Mouse (Mus musculus): ENCODE results near the gene Uhrf1bp1. TPM values are rescaled to one million over a fixed set of nuclear protein-coding genes. Genes with fewer than 3 reads are reported as not detected.

Uhrf1bp1 gene
- polyA plus RNA-seq, 1 experiment, result 16.4 TPM

DNA sequence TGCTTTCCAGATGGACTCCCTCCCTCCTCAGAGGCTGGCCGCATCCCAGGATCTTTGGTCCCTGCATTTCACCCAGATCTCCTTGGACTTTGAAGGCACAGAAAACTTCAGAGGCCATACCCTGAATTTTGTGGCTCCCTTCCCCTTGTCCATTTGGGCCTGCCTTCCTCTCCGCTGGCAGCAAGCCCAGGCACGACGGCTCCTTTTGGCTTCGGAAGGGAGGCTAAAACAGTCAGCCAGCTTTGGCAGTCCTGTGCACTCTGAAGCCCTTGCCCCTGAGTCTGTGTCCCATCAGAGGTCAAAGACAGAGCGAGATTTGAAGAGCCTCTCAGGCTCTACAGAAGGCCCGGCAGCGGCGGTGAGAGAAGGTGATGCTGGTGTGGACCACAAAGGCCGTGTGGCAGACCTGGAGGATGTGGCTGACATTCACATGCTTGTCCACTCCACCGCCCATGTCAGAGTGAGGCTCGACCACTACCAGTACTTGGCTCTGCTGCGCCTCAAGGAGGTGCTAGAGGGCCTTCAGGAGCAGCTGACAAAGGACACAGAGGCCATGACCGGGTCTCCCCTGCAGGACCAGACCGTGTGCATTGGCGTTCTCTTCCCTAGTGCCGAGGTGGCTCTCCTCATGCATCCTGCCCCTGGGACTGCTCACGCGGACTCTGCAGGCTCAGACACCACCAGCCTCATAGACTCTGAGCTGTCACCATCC is 30.4 kb downstream of the Uhrf1bp1 start:
- Histone ChIP-seq H3K79me2 (ENCODE audit: control insufficient read depth, insufficient read depth) (no peaks in the 10 kb centered on the region), H3K27me3 (ENCODE audit: control insufficient read depth, insufficient read depth, insufficient read length) (no peaks in the 10 kb centered on the region), H3K36me3 (ENCODE audit: control insufficient read depth, insufficient read depth) (peaks cover 20% of the 10 kb centered on the region), H3ac (ENCODE audit: control insufficient read depth, insufficient read length) (no peak overlapping the region), H3K4me3 (no peak overlapping the region), H3K4me2 (ENCODE audit: low read depth) (no peak overlapping the region)
- TF ChIP-seq REST (IDR thresholded peaks at IDR 0.05; ENCODE audit: insufficient read depth, insufficient read length) (no peak), POLR2AphosphoS2 (IDR thresholded peaks at IDR 0.05; ENCODE audit: insufficient read length, low read depth) (no peak), CEBPB (IDR thresholded peaks at IDR 0.05; ENCODE audit: insufficient read depth, poor library complexity, severe bottlenecking) (no peak), E2F4 (IDR thresholded peaks at IDR 0.05; ENCODE audit: insufficient read depth) (no peak), SRF (IDR thresholded peaks at IDR 0.05; ENCODE audit: control insufficient read depth, insufficient read length, low read depth) (no peak), TCF12 (IDR thresholded peaks at IDR 0.05; ENCODE audit: insufficient read depth, poor library complexity, severe bottlenecking) (no peak), USF1 (IDR thresholded peaks at IDR 0.05; ENCODE audit: low read depth) (no peak)

DNA sequence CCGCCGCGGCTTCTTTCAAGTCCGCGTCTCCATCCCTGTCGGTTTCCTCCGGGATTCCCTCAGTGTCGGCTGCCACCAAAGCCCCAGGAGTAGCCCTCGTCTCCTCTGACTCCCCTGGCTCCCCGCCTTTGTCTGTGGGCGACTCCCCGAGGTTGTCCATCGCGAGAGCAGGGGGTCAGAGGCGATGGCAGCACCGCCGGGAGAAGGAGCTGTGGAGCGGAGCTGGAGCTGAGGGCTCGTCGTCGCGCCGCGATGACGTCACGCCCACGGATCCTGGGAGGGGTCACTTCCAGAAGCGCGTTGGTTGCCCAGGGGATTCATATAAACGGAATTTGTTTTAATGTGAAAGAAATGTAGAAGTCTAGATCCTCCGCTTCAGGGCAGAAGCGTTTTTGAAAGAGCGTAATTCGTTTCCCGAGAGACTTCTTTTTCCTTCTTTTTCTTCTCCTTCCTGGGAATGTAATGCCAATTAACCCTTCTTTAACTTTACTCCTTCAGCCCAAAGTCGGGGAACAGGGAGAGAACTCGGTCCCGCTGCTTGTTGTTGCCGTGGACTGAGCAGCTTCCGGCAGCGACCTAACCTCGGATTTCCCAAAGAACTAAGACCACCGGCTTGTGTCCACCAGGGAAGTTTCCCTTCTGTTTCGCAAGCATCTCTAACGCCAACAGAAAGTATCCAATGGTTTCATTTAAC is 51.4 kb downstream of the Uhrf1bp1 start:
- Histone ChIP-seq H3K4me2 (ENCODE audit: low read depth) (peak overlapping the region; percentile 100), H3ac (ENCODE audit: control insufficient read depth, insufficient read length) (peak overlapping the region; percentile 38), H3K27me3 (ENCODE audit: control insufficient read depth, insufficient read depth, insufficient read length) (no peaks in the 10 kb centered on the region), H3K79me2 (ENCODE audit: control insufficient read depth, insufficient read depth) (peaks cover 20% of the 10 kb centered on the region), H3K4me3 (peak overlapping the region; percentile 73), H3K36me3 (ENCODE audit: control insufficient read depth, insufficient read depth) (peaks cover 9% of the 10 kb centered on the region)
- TF ChIP-seq MYOG (IDR thresholded peaks at IDR 0.05; ENCODE audit: control insufficient read depth in 1 of 3, insufficient read depth in 1 of 3, insufficient read length in 2 of 3, low read depth in 2 of 3) (no peak), TCF3 (IDR thresholded peaks at IDR 0.05; ENCODE audit: insufficient read length, low read depth) (no peak), E2F4 (IDR thresholded peaks at IDR 0.05; ENCODE audit: insufficient read depth) (no peak), POLR2AphosphoS2 (IDR thresholded peaks at IDR 0.05; ENCODE audit: insufficient read length, low read depth) (peak; percentile 88), SRF (IDR thresholded peaks at IDR 0.05; ENCODE audit: control insufficient read depth, insufficient read length, low read depth) (peak; percentile 77), USF1 (IDR thresholded peaks at IDR 0.05; ENCODE audit: low read depth) (no peak), MYOD1 (IDR thresholded peaks at IDR 0.05; ENCODE audit: control insufficient read depth in 1 of 3, insufficient read length in 2 of 3, low read depth in 2 of 3) (peak in 1 of 3 experiments; percentile 7), REST (IDR thresholded peaks at IDR 0.05; ENCODE audit: insufficient read depth, insufficient read length) (no peak), POLR2A (IDR thresholded peaks at IDR 0.05; ENCODE audit: insufficient read length, low read depth) (peak; percentile 88)

DNA sequence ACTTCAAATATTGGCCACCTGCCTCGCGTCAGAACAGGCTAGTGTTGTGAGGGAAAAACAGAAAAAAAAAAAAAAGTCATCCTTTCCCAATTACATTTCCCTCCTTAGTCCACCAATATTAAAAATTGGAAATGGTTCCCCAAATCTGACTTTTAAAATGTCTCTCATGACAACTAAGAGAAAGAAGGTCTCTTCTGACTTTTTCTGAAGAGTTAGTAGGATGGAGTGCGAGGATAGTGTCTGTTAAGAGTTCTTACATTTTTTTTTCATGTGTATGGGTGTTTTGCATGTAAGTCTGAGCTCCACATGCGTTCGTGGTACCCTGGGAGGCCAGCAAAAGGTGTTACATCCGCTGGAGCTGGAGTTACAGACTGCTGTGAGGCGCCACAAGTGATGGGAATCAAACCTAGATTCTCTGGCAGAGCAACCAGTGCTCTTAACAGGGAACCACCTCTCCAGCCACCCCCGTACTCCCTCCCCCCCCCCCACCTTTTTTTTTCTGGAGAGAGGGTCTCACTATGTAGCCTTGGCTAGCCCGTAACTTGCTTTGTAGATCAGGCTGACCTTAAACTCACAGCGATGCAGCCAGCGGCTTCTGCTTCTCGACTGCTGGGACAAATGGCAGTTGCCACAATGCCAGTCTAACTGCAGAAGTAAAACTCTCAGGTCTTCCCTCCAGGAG is 52.1 kb downstream of the Uhrf1bp1 start:
- H3K4me3 ChIP-seq, result peak overlapping the region; percentile 73
- no peaks in the 10 kb centered on the region for H3K27me3 ChIP-seq (ENCODE audit: control insufficient read depth, insufficient read depth, insufficient read length)
- peaks cover 4% of the 10 kb centered on the region for H3K36me3 ChIP-seq (ENCODE audit: control insufficient read depth, insufficient read depth)
- TF ChIP-seq POLR2AphosphoS2 (IDR thresholded peaks at IDR 0.05; ENCODE audit: insufficient read length, low read depth), result no peak
- TF ChIP-seq TCF3 (IDR thresholded peaks at IDR 0.05; ENCODE audit: insufficient read length, low read depth), result no peak
- TF ChIP-seq E2F4 (IDR thresholded peaks at IDR 0.05; ENCODE audit: insufficient read depth), result no peak
- TF ChIP-seq MYOG (IDR thresholded peaks at IDR 0.05; ENCODE audit: control insufficient read depth in 1 of 3, insufficient read depth in 1 of 3, insufficient read length in 2 of 3, low read depth in 2 of 3), result no peak
- no peak for TF ChIP-seq TCF12 (IDR thresholded peaks at IDR 0.05; ENCODE audit: insufficient read depth, poor library complexity, severe bottlenecking)
- no peak for TF ChIP-seq SRF (IDR thresholded peaks at IDR 0.05; ENCODE audit: control insufficient read depth, insufficient read length, low read depth)
- TF ChIP-seq POLR2A (IDR thresholded peaks at IDR 0.05; ENCODE audit: insufficient read length, low read depth), result no peak
- no peak for TF ChIP-seq MYOD1 (IDR thresholded peaks at IDR 0.05; ENCODE audit: control insufficient read depth in 1 of 3, insufficient read length in 2 of 3, low read depth in 2 of 3)
- TF ChIP-seq MAX (IDR thresholded peaks at IDR 0.05; ENCODE audit: low read depth), result no peak
- TF ChIP-seq CEBPB (IDR thresholded peaks at IDR 0.05; ENCODE audit: insufficient read depth, poor library complexity, severe bottlenecking), result no peak
- no peak for TF ChIP-seq USF1 (IDR thresholded peaks at IDR 0.05; ENCODE audit: low read depth)
- TF ChIP-seq REST (IDR thresholded peaks at IDR 0.05; ENCODE audit: insufficient read depth, insufficient read length), result no peak
- peaks cover 20% of the 10 kb centered on the region for H3K79me2 ChIP-seq (ENCODE audit: control insufficient read depth, insufficient read depth)
- peak overlapping the region; percentile 76 for H3ac ChIP-seq (ENCODE audit: control insufficient read depth, insufficient read length)
- peak overlapping the region; percentile 100 for H3K4me2 ChIP-seq (ENCODE audit: low read depth)

DNA sequence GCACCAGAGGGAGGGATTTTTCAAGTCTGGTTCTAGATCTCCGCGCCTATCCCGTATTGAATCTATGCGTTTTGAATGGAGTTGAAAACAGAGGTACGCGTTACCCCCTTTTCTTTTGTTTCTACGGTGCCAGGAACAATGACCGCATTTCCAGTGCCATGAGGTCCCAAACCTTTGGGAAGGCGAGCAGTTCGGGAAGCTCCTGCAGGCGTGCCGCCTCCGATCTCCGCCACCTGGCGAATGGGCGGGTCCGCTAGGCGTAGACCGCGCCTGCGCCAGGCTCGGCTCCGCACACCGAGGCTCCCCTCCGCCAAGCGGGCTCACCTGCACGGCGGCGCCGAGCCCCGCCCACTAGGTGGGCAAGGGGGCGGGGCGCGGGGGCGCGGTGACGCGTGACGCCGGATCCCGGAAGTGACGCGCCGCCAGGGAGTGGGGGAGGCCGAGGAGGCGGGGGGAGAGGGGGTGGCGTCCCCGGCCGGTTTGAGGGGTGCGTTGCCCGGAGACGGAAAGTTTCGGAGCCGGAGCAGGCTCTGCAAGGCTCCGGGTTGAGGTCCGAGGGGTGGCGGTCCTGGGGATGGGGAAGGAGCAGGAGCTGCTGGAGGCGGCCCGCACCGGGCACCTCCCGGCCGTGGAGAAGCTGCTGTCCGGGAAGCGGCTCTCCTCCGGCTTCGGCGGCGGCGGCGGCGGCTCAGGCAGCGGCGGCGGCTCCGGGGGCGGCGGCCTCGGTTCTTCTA is 52.8 kb downstream of the Uhrf1bp1 start, which contains the start of gene Anks1:
TSS of gene Anks1 (plus strand) at position 419 of the 734 bp plus-strand sequence.
- H3ac ChIP-seq (ENCODE audit: control insufficient read depth, insufficient read length), result peak within 1 kb of the TSS; percentile 76
- TF ChIP-seq SRF (IDR thresholded peaks at IDR 0.05; ENCODE audit: control insufficient read depth, insufficient read length, low read depth) (peak; percentile 6), MYOD1 (IDR thresholded peaks at IDR 0.05; ENCODE audit: control insufficient read depth in 1 of 3, insufficient read length in 2 of 3, low read depth in 2 of 3) (peak in 1 of 3 experiments; percentile 32), REST (IDR thresholded peaks at IDR 0.05; ENCODE audit: insufficient read depth, insufficient read length) (no peak)
- no peaks in the 10 kb centered on the region for H3K36me3 ChIP-seq (ENCODE audit: control insufficient read depth, insufficient read depth)
- H3K4me2 ChIP-seq (ENCODE audit: low read depth), result peak within 1 kb of the TSS; percentile 100
- H3K4me3 ChIP-seq, result peak within 1 kb of the TSS; percentile 73
- no peaks in the 10 kb centered on the region for H3K27me3 ChIP-seq (ENCODE audit: control insufficient read depth, insufficient read depth, insufficient read length)
- H3K79me2 ChIP-seq (ENCODE audit: control insufficient read depth, insufficient read depth), result peaks cover 20% of the 10 kb centered on the region

Measured in myocyte (in vitro differentiated cells).